Mouse (Mus musculus) lung, postnatal 0 days (tissue): Measurements from ENCODE around the gene Trpv4.

ENCODE experiments used
- CTCF ChIP-seq: IDR thresholded peaks from 2 replicates; pipeline ENCODE4 v1.5.1; 2016; ENCODE audit warnings: antibody characterized with exemption, mild to moderate bottlenecking
- EP300 ChIP-seq: IDR thresholded peaks from 2 replicates; pipeline ENCODE4 v1.6.1; 2016; ENCODE audit warnings: antibody characterized with exemption, mild to moderate bottlenecking, control low read depth

- no peak for TF ChIP-seq EP300
- no peak for TF ChIP-seq CTCF
These were observed 4.4 kb downstream of the Trpv4 start for GRCm38 (mm10) chr5:114653656-114654437.
